Mouse (Mus musculus) heart, embryonic 12.5 days (tissue): ENCODE results near the gene Fgfr3. TPM values are rescaled to one million over a fixed set of nuclear protein-coding genes. Genes with fewer than 3 reads are reported as not detected.
A peak's percentile ranks its signal among the peaks of the same experiment; 100 is the strongest.

Experiments
- ATAC-seq: fragments of 200-750 bp; cut with Nextera tagmentation; 2 replicates; pipeline ENCODE4 v1.8.0; 2017; ENCODE audit warnings: moderate TSS enrichment, moderate library complexity; ENCODE audit not compliant: insufficient number of reproducible peaks, low FRiP score
- H3K27ac ChIP-seq: fragments of 300-500 bp; sonication (generic); 2 replicates; pipeline ENCODE4 v1.5.1; 2016; ENCODE audit warnings: mild to moderate bottlenecking, moderate library complexity; ENCODE audit not compliant: poor library complexity, severe bottlenecking
- H3K27me3 ChIP-seq: fragments of 300-500 bp; sonication (generic); replicated peaks from 2 replicates; pipeline ENCODE4 v1.6.1; 2016; ENCODE audit warnings: mild to moderate bottlenecking, moderate library complexity
- H3K36me3 ChIP-seq: fragments of 300-500 bp; sonication (generic); 2 replicates; pipeline ENCODE4 v1.6.1; 2016; ENCODE audit warnings: mild to moderate bottlenecking, moderate library complexity
- H3K4me1 ChIP-seq: fragments of 300-500 bp; sonication (generic); replicated peaks from 2 replicates; pipeline ENCODE4 v1.6.1; 2016; ENCODE audit warnings: mild to moderate bottlenecking
- H3K4me2 ChIP-seq: fragments of 300-500 bp; sonication (generic); 2 replicates; pipeline ENCODE4 v1.6.1; 2016; ENCODE audit warnings: mild to moderate bottlenecking, moderate library complexity
- H3K4me3 ChIP-seq: fragments of 300-500 bp; sonication (generic); 2 replicates; pipeline ENCODE4 v1.5.1; 2016; ENCODE audit warnings: mild to moderate bottlenecking
- H3K9ac ChIP-seq: fragments of 300-500 bp; sonication (generic); 2 replicates; pipeline ENCODE4 v1.6.1; 2016; ENCODE audit warnings: mild to moderate bottlenecking, moderate library complexity
- H3K9me3 ChIP-seq: fragments of 300-500 bp; sonication (generic); replicated peaks from 2 replicates; pipeline ENCODE4 v1.6.1; 2016; ENCODE audit warnings: mild to moderate bottlenecking, moderate library complexity
- WGBS: fragments of 180-500 bp; shearing (Covaris S2); methylation state at CpG from one replicate; pipeline ENCODE4 v1.1.7; 2016; 5-methylcytosine and 5-hydroxymethylcytosine counted together
- polyA plus RNA-seq: library from polyadenylated mRNA; unstranded; fragments of >200 nt; fragmentation: Nextera tagmentation; extraction: Ambion mirVana; gene quantifications from 2 replicates; pipeline ENCODE4 v1.2.1, GENCODE M21; 2016

Fgfr3 gene
- 6.3 and 7.9 TPM in 2 replicates for polyA plus RNA-seq

- H3K9me3 ChIP-seq = no peaks in the 10 kb centered on the region
- H3K27me3 ChIP-seq = peaks cover 26% of the 10 kb centered on the region
- peak; percentile 76 for ATAC-seq
- peaks cover 40% of the 10 kb centered on the region for H3K4me1 ChIP-seq
- H3K36me3 ChIP-seq = no peaks in the 10 kb centered on the region
- peak within 1 kb of the TSS; percentile 75 for H3K9ac ChIP-seq
- WGBS = under 1% methylated on average over 67 of the region's 73 CpGs
- peak within 1 kb of the TSS; percentile 88 for H3K4me2 ChIP-seq
- 0 out of 2 replicates have a peak within 1 kb of the TSS, but pooled peaks have one; percentile 1 for H3K27ac ChIP-seq
- peak within 1 kb of the TSS; percentile 60 for H3K4me3 ChIP-seq
Measured at GRCm38 (mm10) chr5:33721541-33722265, at the start of gene Fgfr3. Gene Fgfr3, plus strand, starts transcription at chr5:33721674.

- peak; percentile 14; the same call in 1 of the 2 replicates for ATAC-seq
- Histone ChIP-seq H3K4me1 (peaks cover 13% of the 10 kb centered on the region), H3K4me3 (no peak overlapping the region), H3K27ac (no peak overlapping the region), H3K9ac (no peak overlapping the region), H3K27me3 (no peaks in the 10 kb centered on the region), H3K4me2 (no peak overlapping the region), H3K36me3 (peaks cover 41% of the 10 kb centered on the region), H3K9me3 (no peaks in the 10 kb centered on the region)
- WGBS = 60% methylated on average over 3 of the region's 3 CpGs
Measured at GRCm38 (mm10) chr5:33674439-33674838, 47.0 kb upstream of the Fgfr3 start.

GRCm38 (mm10) chr5:33675964-33676363 lies 45.5 kb upstream of the Fgfr3 start:
- Histone ChIP-seq H3K9ac (no peak overlapping the region), H3K36me3 (peaks cover 26% of the 10 kb centered on the region), H3K4me3 (no peak overlapping the region), H3K27ac (no peak overlapping the region), H3K27me3 (no peaks in the 10 kb centered on the region), H3K4me2 (no peak overlapping the region), H3K4me1 (peaks cover 13% of the 10 kb centered on the region), H3K9me3 (no peaks in the 10 kb centered on the region)
- WGBS = 0% methylated on average over 1 of the region's 1 CpGs
- ATAC-seq = no peak

GRCm38 (mm10) chr5:33678244-33678643 lies 43.2 kb upstream of the Fgfr3 start:
- Histone ChIP-seq H3K9ac (no peak overlapping the region), H3K4me3 (no peak overlapping the region), H3K27me3 (no peaks in the 10 kb centered on the region), H3K9me3 (no peaks in the 10 kb centered on the region), H3K4me1 (peaks cover 10% of the 10 kb centered on the region), H3K4me2 (no peak overlapping the region), H3K27ac (no peak overlapping the region), H3K36me3 (peaks cover 4% of the 10 kb centered on the region; the same call in 1 of the 2 replicates)
- no peak for ATAC-seq
- 81% methylated on average over 5 of the region's 5 CpGs for WGBS

- no peak overlapping the region for H3K9ac ChIP-seq
- H3K4me3 ChIP-seq = no peak overlapping the region
- no peak overlapping the region for H3K27ac ChIP-seq
- no peaks in the 10 kb centered on the region for H3K9me3 ChIP-seq
- no peak overlapping the region for H3K4me2 ChIP-seq
- peaks cover under 1% of the 10 kb centered on the region; the same call in 1 of the 2 replicates for H3K4me1 ChIP-seq
- H3K36me3 ChIP-seq = no peaks in the 10 kb centered on the region
- no peaks in the 10 kb centered on the region for H3K27me3 ChIP-seq
- no peak for ATAC-seq
- WGBS = 61% methylated on average over 3 of the region's 3 CpGs
Measured at GRCm38 (mm10) chr5:33681044-33681443, 40.4 kb upstream of the Fgfr3 start.

- Histone ChIP-seq H3K4me3 (no peak overlapping the region), H3K9me3 (no peaks in the 10 kb centered on the region), H3K36me3 (no peaks in the 10 kb centered on the region), H3K27ac (no peak overlapping the region), H3K4me1 (peaks cover 7% of the 10 kb centered on the region; the same call in 1 of the 2 replicates), H3K27me3 (no peaks in the 10 kb centered on the region), H3K4me2 (no peak overlapping the region), H3K9ac (no peak overlapping the region)
- 61% methylated on average over 15 of the region's 15 CpGs for WGBS
- no peak for ATAC-seq
Measured at GRCm38 (mm10) chr5:33681611-33682388, 39.7 kb upstream of the Fgfr3 start.

- Histone ChIP-seq H3K36me3 (no peaks in the 10 kb centered on the region), H3K4me3 (no peak overlapping the region), H3K4me2 (no peak overlapping the region), H3K9ac (no peak overlapping the region), H3K9me3 (no peaks in the 10 kb centered on the region), H3K4me1 (peaks cover 9% of the 10 kb centered on the region), H3K27me3 (no peaks in the 10 kb centered on the region), H3K27ac (no peak overlapping the region)
- no peak for ATAC-seq
- WGBS = 84% methylated on average over 4 of the region's 4 CpGs
Measured at GRCm38 (mm10) chr5:33682963-33683362, 38.5 kb upstream of the Fgfr3 start.

GRCm38 (mm10) chr5:33683897-33684652 lies 37.4 kb upstream of the Fgfr3 start:
- 47% methylated on average over 7 of the region's 7 CpGs for WGBS
- Histone ChIP-seq H3K9ac (no peak overlapping the region), H3K4me2 (no peak overlapping the region), H3K9me3 (no peaks in the 10 kb centered on the region), H3K27ac (no peak overlapping the region), H3K4me3 (no peak overlapping the region), H3K4me1 (peaks cover 20% of the 10 kb centered on the region), H3K36me3 (no peaks in the 10 kb centered on the region), H3K27me3 (no peaks in the 10 kb centered on the region)
- ATAC-seq = 0 out of 2 replicates have a peak, but pooled peaks have one; percentile 23

GRCm38 (mm10) chr5:33684932-33685331 lies 36.5 kb upstream of the Fgfr3 start:
- no peak overlapping the region for H3K27ac ChIP-seq
- H3K4me2 ChIP-seq = no peak overlapping the region
- no peak for ATAC-seq
- 95% methylated on average over 4 of the region's 4 CpGs for WGBS
- H3K9ac ChIP-seq = no peak overlapping the region
- H3K36me3 ChIP-seq = no peaks in the 10 kb centered on the region
- H3K27me3 ChIP-seq = no peaks in the 10 kb centered on the region
- H3K4me3 ChIP-seq = no peak overlapping the region
- H3K4me1 ChIP-seq = peaks cover 28% of the 10 kb centered on the region
- no peaks in the 10 kb centered on the region for H3K9me3 ChIP-seq

- H3K9me3 ChIP-seq = no peaks in the 10 kb centered on the region
- H3K36me3 ChIP-seq = no peaks in the 10 kb centered on the region
- 82% methylated on average over 4 of the region's 4 CpGs for WGBS
- no peak overlapping the region for H3K4me3 ChIP-seq
- no peak overlapping the region for H3K4me2 ChIP-seq
- peaks cover 37% of the 10 kb centered on the region for H3K4me1 ChIP-seq
- H3K27ac ChIP-seq = no peak overlapping the region
- no peak overlapping the region for H3K9ac ChIP-seq
- ATAC-seq = no peak
- H3K27me3 ChIP-seq = no peaks in the 10 kb centered on the region
Measured at GRCm38 (mm10) chr5:33687142-33687541, 34.3 kb upstream of the Fgfr3 start.
